Mouse (Mus musculus): ENCODE measurements around the gene Slc23a2. TPM values are rescaled to one million over a fixed set of nuclear protein-coding genes. Genes with fewer than 3 reads are reported as not detected.

The Slc23a2 gene
- polyA plus RNA-seq (2015; fragmentation: Nextera tagmentation; extraction: Ambion mirVana): 11.1 and 12.1 TPM in 2 replicates

GRCm38 (mm10) chr2:132144971-132145691, at the start of gene Slc23a2:
Slc23a2 (minus strand) TSS chr2:132145108.
- Histone ChIP-seq H3K4me3 (ENCODE audit: low read length) (peak within 1 kb of the TSS; percentile 89), H3K27ac (ENCODE audit: low read length) (no peak within 1 kb of the TSS), H3K27me3 (ENCODE audit: control insufficient read depth, insufficient read depth, low read depth, low read length) (peaks cover 3% of the 10 kb centered on the region; the same call in 1 of the 2 replicates), H3K4me1 (replicated peaks; ENCODE audit: control insufficient read depth, insufficient read depth, low read length) (peaks cover 13% of the 10 kb centered on the region), H3K4me2 (ENCODE audit: low read depth, low read length) (peak within 1 kb of the TSS; percentile 74), H3K36me3 (ENCODE audit: control insufficient read depth, insufficient read depth, low read length) (no peaks in the 10 kb centered on the region), H3K9ac (ENCODE audit: low read length) (peak within 1 kb of the TSS; percentile 80), H3K9me3 (ENCODE audit: control insufficient read depth, low read length) (no peaks in the 10 kb centered on the region)
- peak; percentile 87 for ATAC-seq (ENCODE audit: low read depth)
- WGBS: 0% methylated on average over 37 of the region's 68 CpGs

GRCm38 (mm10) chr2:132190602-132191161, 45.8 kb upstream of the Slc23a2 start:
- H3K27me3 ChIP-seq (ENCODE audit: control insufficient read depth, insufficient read depth, low read depth, low read length): no peaks in the 10 kb centered on the region
- H3K36me3 ChIP-seq (ENCODE audit: control insufficient read depth, insufficient read depth, low read length): no peaks in the 10 kb centered on the region
- no peaks in the 10 kb centered on the region for H3K9me3 ChIP-seq (ENCODE audit: control insufficient read depth, low read length)
- H3K9ac ChIP-seq (ENCODE audit: low read length): no peak overlapping the region
- 72% methylated on average over 3 of the region's 3 CpGs for WGBS
- no peak for ATAC-seq (ENCODE audit: low read depth)
- H3K4me3 ChIP-seq (ENCODE audit: low read length): no peak overlapping the region
- H3K27ac ChIP-seq (ENCODE audit: low read length): no peak overlapping the region
- no peak overlapping the region for H3K4me2 ChIP-seq (ENCODE audit: low read depth, low read length)
- H3K4me1 ChIP-seq (replicated peaks; ENCODE audit: control insufficient read depth, insufficient read depth, low read length): no peaks in the 10 kb centered on the region

GRCm38 (mm10) chr2:132183874-132184273, 39.0 kb upstream of the Slc23a2 start:
- 60% methylated on average over 6 of the region's 6 CpGs for WGBS
- Histone ChIP-seq H3K4me3 (ENCODE audit: low read length) (no peak overlapping the region), H3K4me1 (replicated peaks; ENCODE audit: control insufficient read depth, insufficient read depth, low read length) (no peaks in the 10 kb centered on the region), H3K4me2 (ENCODE audit: low read depth, low read length) (no peak overlapping the region), H3K27ac (ENCODE audit: low read length) (no peak overlapping the region), H3K9me3 (ENCODE audit: control insufficient read depth, low read length) (no peaks in the 10 kb centered on the region), H3K36me3 (ENCODE audit: control insufficient read depth, insufficient read depth, low read length) (no peaks in the 10 kb centered on the region), H3K9ac (ENCODE audit: low read length) (no peak overlapping the region), H3K27me3 (ENCODE audit: control insufficient read depth, insufficient read depth, low read depth, low read length) (no peaks in the 10 kb centered on the region)
- no peak for ATAC-seq (ENCODE audit: low read depth)

GRCm38 (mm10) chr2:132180463-132181205, 35.7 kb upstream of the Slc23a2 start:
- 26% methylated on average over 1 of the region's 1 CpGs for WGBS
- ATAC-seq (ENCODE audit: low read depth): no peak

GRCm38 (mm10) chr2:132179371-132179770, 34.5 kb upstream of the Slc23a2 start:
- Histone ChIP-seq H3K4me1 (replicated peaks; ENCODE audit: control insufficient read depth, insufficient read depth, low read length) (no peaks in the 10 kb centered on the region), H3K36me3 (ENCODE audit: control insufficient read depth, insufficient read depth, low read length) (no peaks in the 10 kb centered on the region), H3K27me3 (ENCODE audit: control insufficient read depth, insufficient read depth, low read depth, low read length) (no peaks in the 10 kb centered on the region), H3K9me3 (ENCODE audit: control insufficient read depth, low read length) (no peaks in the 10 kb centered on the region), H3K4me3 (ENCODE audit: low read length) (no peak overlapping the region), H3K9ac (ENCODE audit: low read length) (no peak overlapping the region), H3K4me2 (ENCODE audit: low read depth, low read length) (no peak overlapping the region), H3K27ac (ENCODE audit: low read length) (no peak overlapping the region)
- WGBS: 77% methylated on average over 7 of the region's 7 CpGs
- no peak for ATAC-seq (ENCODE audit: low read depth)

More at GRCm38 (mm10) chr2:132180463-132181205, 35.7 kb upstream of the Slc23a2 start:
- no peaks in the 10 kb centered on the region for H3K27me3 ChIP-seq (ENCODE audit: control insufficient read depth, insufficient read depth, low read depth, low read length)
- H3K4me3 ChIP-seq (ENCODE audit: low read length): no peak overlapping the region
- H3K4me2 ChIP-seq (ENCODE audit: low read depth, low read length): no peak overlapping the region
- H3K27ac ChIP-seq (ENCODE audit: low read length): no peak overlapping the region
- H3K9ac ChIP-seq (ENCODE audit: low read length): no peak overlapping the region
- no peaks in the 10 kb centered on the region for H3K9me3 ChIP-seq (ENCODE audit: control insufficient read depth, low read length)
- H3K4me1 ChIP-seq (replicated peaks; ENCODE audit: control insufficient read depth, insufficient read depth, low read length): no peaks in the 10 kb centered on the region
- H3K36me3 ChIP-seq (ENCODE audit: control insufficient read depth, insufficient read depth, low read length): no peaks in the 10 kb centered on the region

GRCm38 (mm10) chr2:132177406-132177805, 32.5 kb upstream of the Slc23a2 start:
- 83% methylated on average over 9 of the region's 9 CpGs for WGBS
- H3K27ac ChIP-seq (ENCODE audit: low read length): no peak overlapping the region
- H3K4me2 ChIP-seq (ENCODE audit: low read depth, low read length): no peak overlapping the region
- H3K36me3 ChIP-seq (ENCODE audit: control insufficient read depth, insufficient read depth, low read length): no peaks in the 10 kb centered on the region
- H3K4me3 ChIP-seq (ENCODE audit: low read length): no peak overlapping the region
- no peaks in the 10 kb centered on the region for H3K27me3 ChIP-seq (ENCODE audit: control insufficient read depth, insufficient read depth, low read depth, low read length)
- H3K9me3 ChIP-seq (ENCODE audit: control insufficient read depth, low read length): no peaks in the 10 kb centered on the region
- no peak overlapping the region for H3K9ac ChIP-seq (ENCODE audit: low read length)
- no peak for ATAC-seq (ENCODE audit: low read depth)
- no peaks in the 10 kb centered on the region for H3K4me1 ChIP-seq (replicated peaks; ENCODE audit: control insufficient read depth, insufficient read depth, low read length)

- Histone ChIP-seq H3K9ac (ENCODE audit: low read length) (no peak overlapping the region), H3K9me3 (ENCODE audit: control insufficient read depth, low read length) (no peaks in the 10 kb centered on the region), H3K27ac (ENCODE audit: low read length) (no peak overlapping the region), H3K4me1 (replicated peaks; ENCODE audit: control insufficient read depth, insufficient read depth, low read length) (no peaks in the 10 kb centered on the region), H3K27me3 (ENCODE audit: control insufficient read depth, insufficient read depth, low read depth, low read length) (no peaks in the 10 kb centered on the region), H3K36me3 (ENCODE audit: control insufficient read depth, insufficient read depth, low read length) (no peaks in the 10 kb centered on the region), H3K4me2 (ENCODE audit: low read depth, low read length) (no peak overlapping the region), H3K4me3 (ENCODE audit: low read length) (no peak overlapping the region)
- ATAC-seq (ENCODE audit: low read depth): no peak
- WGBS: 43% methylated on average over 3 of the region's 3 CpGs
Observed at GRCm38 (mm10) chr2:132176289-132176848, 31.5 kb upstream of the Slc23a2 start.

GRCm38 (mm10) chr2:132174048-132174447, 29.1 kb upstream of the Slc23a2 start:
- 84% methylated on average over 3 of the region's 3 CpGs for WGBS

GRCm38 (mm10) chr2:132171939-132172338, 27.0 kb upstream of the Slc23a2 start:
- Histone ChIP-seq H3K9ac (ENCODE audit: low read length) (no peak overlapping the region), H3K9me3 (ENCODE audit: control insufficient read depth, low read length) (no peaks in the 10 kb centered on the region), H3K4me1 (replicated peaks; ENCODE audit: control insufficient read depth, insufficient read depth, low read length) (no peaks in the 10 kb centered on the region), H3K4me2 (ENCODE audit: low read depth, low read length) (no peak overlapping the region), H3K36me3 (ENCODE audit: control insufficient read depth, insufficient read depth, low read length) (no peaks in the 10 kb centered on the region), H3K4me3 (ENCODE audit: low read length) (no peak overlapping the region), H3K27me3 (ENCODE audit: control insufficient read depth, insufficient read depth, low read depth, low read length) (no peaks in the 10 kb centered on the region), H3K27ac (ENCODE audit: low read length) (no peak overlapping the region)
- WGBS: 55% methylated on average over 8 of the region's 8 CpGs
- no peak for ATAC-seq (ENCODE audit: low read depth)

More at GRCm38 (mm10) chr2:132174048-132174447, 29.1 kb upstream of the Slc23a2 start:
- Histone ChIP-seq H3K4me2 (ENCODE audit: low read depth, low read length) (no peak overlapping the region), H3K9me3 (ENCODE audit: control insufficient read depth, low read length) (no peaks in the 10 kb centered on the region), H3K27ac (ENCODE audit: low read length) (no peak overlapping the region), H3K4me3 (ENCODE audit: low read length) (no peak overlapping the region), H3K9ac (ENCODE audit: low read length) (no peak overlapping the region), H3K27me3 (ENCODE audit: control insufficient read depth, insufficient read depth, low read depth, low read length) (no peaks in the 10 kb centered on the region), H3K4me1 (replicated peaks; ENCODE audit: control insufficient read depth, insufficient read depth, low read length) (no peaks in the 10 kb centered on the region), H3K36me3 (ENCODE audit: control insufficient read depth, insufficient read depth, low read length) (no peaks in the 10 kb centered on the region)
- ATAC-seq (ENCODE audit: low read depth): no peak
